Mouse (Mus musculus) left cerebral cortex, adult 9 months (tissue): ENCODE results near the gene Tjp2.
"Not testable (repeated sequence)": the region's sequence is repeated elsewhere in the genome, so short reads cannot be mapped to it uniquely, and the experiment has no call there.

Experiments
- DNase-seq, 2 experiments: peaks; one replicate each; pipeline ENCODE4 v3.0.0; 2022; ENCODE audit warnings: low spot score in 2 of 2

Gene Tjp2

GRCm38 (mm10) chr19:24224500-24225304 is at the start of gene Tjp2:
TSS of gene Tjp2 (minus strand) at chr19:24225030.
- DNase-seq: peak in 1 of 2 experiments; percentile 25

DNA sequence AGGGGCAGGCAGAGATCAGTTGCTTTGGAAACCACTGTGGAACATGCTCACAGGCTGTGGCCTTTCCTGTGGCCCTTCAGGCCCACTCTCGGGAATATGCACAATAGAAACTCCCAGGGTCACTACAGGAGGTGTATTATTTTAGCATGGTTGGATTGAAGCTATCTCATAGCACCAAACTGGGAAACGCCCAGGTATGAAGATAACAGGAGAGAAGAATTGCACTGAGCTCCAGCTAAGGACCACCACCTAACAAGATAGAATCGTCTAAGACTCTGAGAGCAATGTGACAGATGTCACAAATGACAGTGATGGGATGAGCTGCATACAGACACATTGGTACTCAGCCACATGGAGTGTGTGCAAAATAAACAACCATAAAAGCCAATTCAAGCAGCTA is 49.5 kb upstream of the Tjp2 start:
- no peak for DNase-seq

DNA sequence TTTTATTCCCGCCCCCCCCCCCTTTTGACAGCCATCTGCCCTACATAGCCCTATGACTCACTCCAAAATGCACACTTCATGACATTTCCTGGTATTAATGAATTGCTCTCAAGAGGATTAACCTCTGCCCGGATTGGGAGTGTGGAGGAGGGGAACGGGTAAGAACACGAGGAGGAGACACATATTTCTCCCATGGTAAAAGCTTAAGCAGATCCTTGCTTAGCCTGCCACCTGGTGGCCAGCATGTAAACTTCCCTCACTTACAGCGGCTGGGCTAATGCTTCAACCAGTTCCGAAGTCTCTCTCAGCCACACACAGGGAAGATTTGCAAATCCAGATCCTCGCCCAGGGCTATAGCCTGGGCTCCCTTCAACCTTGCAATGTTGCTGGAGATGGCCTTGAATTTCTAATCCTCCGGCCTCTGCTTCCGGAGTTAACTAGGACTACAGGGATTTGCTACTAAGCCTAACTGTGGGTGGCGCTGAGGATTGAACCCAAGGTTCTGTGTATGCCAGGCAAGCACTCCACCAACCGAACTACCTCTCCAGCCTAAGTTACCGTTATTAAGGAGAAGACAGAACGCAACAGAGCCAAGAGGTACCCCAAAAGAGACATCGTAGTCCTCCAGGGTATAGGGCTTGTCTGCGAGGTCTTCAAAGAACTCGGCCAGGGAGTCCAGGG is 47.1 kb upstream of the Tjp2 start:
- peak; percentile 44 to 74 for DNase-seq

- peak in 1 of 2 experiments; percentile 58 for DNase-seq
Measured at GRCm38 (mm10) chr19:24271326-24271725, 46.5 kb upstream of the Tjp2 start.

DNA sequence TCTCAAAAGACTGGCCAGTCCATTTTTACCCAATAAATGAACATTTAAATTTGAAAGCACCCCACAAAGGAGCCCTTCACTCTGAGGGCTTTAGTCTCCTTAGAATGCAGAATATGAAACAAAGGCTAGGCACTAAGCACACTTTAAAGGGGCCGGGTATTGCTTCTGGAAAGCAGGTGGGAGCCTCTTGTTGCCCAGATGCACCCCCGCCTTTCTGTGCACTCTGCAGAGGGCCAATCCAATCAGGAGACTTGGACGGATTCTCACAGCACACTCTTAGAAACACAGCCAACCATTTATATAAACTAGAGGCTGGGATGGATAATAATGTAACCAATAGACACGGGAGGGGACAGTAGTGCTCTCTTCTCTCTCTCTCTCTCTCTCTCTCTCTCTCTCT is 43.7 kb upstream of the Tjp2 start:
- no peak for DNase-seq

- DNase-seq: no peak
Measured at GRCm38 (mm10) chr19:24266046-24266830, 41.4 kb upstream of the Tjp2 start.

- DNase-seq: peak; percentile 28 to 87
Measured at GRCm38 (mm10) chr19:24264991-24265390, 40.2 kb upstream of the Tjp2 start.

GRCm38 (mm10) chr19:24262736-24263135 is 37.9 kb upstream of the Tjp2 start:
- DNase-seq: no peak

GRCm38 (mm10) chr19:24259390-24260351 is 34.8 kb upstream of the Tjp2 start:
- no peak for DNase-seq

- DNase-seq: no peak
Measured at GRCm38 (mm10) chr19:24258368-24258767, 33.5 kb upstream of the Tjp2 start.

DNA sequence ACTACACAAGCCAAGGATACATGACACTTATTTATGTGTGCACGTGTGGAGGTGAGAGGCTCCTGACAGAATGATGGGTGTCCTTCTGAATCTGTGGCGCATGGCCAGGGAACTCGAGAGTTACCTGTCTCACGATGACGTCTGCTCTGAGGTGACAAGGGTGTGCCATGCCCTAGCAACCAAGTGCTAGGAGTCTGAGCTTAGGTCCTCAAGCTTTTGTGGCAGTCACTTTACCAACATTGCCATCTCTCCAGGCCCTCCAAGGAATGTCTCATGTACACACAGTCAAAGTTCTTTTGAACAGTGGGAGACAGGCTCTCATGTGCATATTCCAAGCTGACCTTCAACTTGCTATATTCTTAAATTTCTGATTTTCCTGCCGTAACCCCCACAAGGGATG is 33.1 kb upstream of the Tjp2 start:
- DNase-seq: no peak

- no peak for DNase-seq
Measured at GRCm38 (mm10) chr19:24253657-24254260, 28.9 kb upstream of the Tjp2 start.

GRCm38 (mm10) chr19:24251869-24252268 is 27.0 kb upstream of the Tjp2 start:
- DNase-seq: no peak

- DNase-seq: no peak
Measured at GRCm38 (mm10) chr19:24243340-24243739, 18.5 kb upstream of the Tjp2 start.

DNA sequence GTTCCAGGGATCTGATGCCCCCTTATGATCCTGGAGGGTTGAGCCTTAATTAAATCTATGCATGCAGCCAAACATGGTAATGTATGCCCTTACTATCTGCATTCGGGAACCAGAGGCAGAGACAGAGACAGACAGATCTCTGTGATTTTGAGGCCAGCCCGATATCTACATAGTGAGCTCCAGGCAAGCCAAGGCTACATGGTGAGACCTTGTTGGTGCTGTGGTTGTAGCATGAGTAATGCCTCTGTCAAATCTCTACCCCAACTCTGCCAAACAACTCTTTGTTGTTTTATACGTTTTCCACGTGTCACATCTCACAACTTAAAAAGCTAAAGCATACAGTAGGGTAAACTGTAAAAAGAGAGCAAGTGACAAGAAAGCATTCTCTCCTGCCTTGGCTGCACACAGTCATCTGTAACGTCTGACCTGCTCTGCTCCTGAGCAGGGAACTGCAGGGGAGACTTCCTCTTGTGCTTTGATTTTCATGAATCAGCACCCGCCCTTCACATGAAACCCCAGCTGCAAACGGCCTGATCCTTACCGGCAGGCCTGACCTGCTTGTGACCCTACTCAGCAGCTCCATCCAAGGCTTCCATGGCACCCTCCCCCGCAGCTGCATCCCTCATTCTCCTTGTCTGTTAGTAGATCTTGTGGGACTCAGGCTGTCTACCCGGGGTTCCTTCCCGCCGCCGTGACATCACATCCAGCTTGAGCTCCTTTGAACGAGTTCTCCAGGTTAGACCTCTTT is 17.1 kb upstream of the Tjp2 start:
- DNase-seq: no peak

DNA sequence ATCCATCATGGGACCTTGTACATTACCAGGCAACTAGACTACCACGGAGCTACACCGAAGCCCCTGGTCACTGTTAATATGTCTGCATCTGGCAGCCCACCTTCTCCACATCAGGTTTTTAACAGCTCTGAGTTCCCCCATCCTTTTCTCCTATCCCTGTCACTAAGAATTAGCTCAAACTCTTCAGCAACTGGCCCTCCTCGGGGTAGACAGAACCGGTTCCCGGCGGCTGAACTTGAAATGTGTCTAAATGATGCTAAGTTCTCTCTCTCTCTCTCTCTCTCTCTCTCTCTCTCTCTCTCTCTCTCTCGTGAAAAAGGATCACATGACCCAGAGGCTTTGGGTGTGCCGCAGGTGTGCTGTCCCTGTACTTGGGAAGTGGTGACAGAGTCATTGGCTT is 16.4 kb upstream of the Tjp2 start:
- no peak for DNase-seq

DNA sequence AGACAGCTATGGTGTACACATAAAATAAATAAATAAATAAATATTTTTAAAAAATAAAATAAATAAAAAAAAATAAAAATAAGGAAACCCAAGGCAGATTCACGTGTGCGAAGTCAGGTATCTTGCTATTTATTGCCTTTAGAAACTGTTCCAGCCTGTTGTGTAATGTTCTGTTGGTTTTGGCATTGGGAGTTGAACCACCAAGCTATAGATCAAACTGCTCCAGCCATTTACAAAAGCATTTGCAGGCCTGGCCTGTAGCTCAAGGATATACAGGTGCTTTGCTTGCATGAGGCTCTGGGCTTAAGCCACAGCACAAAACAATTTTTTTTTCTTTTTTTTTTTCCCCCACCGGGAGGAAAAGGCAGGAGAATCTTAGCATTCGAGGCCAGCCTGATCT is 13.2 kb upstream of the Tjp2 start:
- no peak for DNase-seq

- DNase-seq: not testable (repeated sequence)
Measured at GRCm38 (mm10) chr19:24232356-24232755, 7.5 kb upstream of the Tjp2 start.

GRCm38 (mm10) chr19:24225305-24225696 is 471 bp upstream of the Tjp2 start:
- DNase-seq: no peak

DNA sequence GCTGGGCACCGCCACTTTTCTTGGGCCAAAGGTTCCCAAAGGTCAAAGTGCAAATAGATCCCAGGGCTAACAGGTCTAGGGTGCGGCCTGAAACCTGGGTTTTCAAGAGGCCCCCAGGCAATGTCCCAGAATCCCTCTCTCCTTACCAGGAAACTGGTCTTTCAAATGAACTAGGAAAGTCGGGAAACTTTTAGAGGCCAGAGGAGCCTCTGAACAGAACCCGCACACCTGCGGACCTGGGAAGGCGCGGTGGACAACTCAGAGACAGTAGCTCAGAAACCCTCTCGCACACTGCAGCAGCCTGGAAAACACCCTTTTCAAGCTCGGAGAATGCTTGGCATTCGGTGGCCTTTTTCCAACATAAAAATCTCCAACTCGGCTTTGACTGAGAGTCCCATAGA is 979 bp downstream of the Tjp2 start:
- no peak for DNase-seq
